Mouse (Mus musculus): ENCODE measurements around the gene Akr1cl. TPM values are rescaled to one million over a fixed set of nuclear protein-coding genes. Genes with fewer than 3 reads are reported as not detected.

The Akr1cl gene
- polyA plus RNA-seq, 1 experiment from 2014 or later = 0.72 TPM

- no peak for DNase-seq (ENCODE audit: low spot score)
These were observed 39.4 kb downstream of the Akr1cl start for GRCm38 (mm10) chr1:64993206-64993605.

- no peak for DNase-seq (ENCODE audit: low spot score)
These were observed 44.4 kb downstream of the Akr1cl start for GRCm38 (mm10) chr1:64988176-64988575.

GRCm38 (mm10) chr1:64986120-64986519, 46.4 kb downstream of the Akr1cl start:
- peak; percentile 75 for DNase-seq (ENCODE audit: low spot score)

- no peak for DNase-seq (ENCODE audit: low spot score)
These were observed 49.3 kb downstream of the Akr1cl start for GRCm38 (mm10) chr1:64983247-64983646.

GRCm38 (mm10) chr1:64978321-64978799, 54.2 kb downstream of the Akr1cl start:
- DNase-seq (ENCODE audit: low spot score) = no peak

GRCm38 (mm10) chr1:64975346-64975745, 57.2 kb downstream of the Akr1cl start:
- no peak for DNase-seq (ENCODE audit: low spot score)

- DNase-seq (ENCODE audit: low spot score) = peak; percentile 59
These were observed 61.9 kb downstream of the Akr1cl start for GRCm38 (mm10) chr1:64970685-64971084.

Other genes with a start within 250 kb of the Akr1cl start
- 2.9 and 5.2 TPM in 2 replicates for gene Plekhm3, start 75.9 kb downstream of the Akr1cl start, polyA plus RNA-seq (2015; fragmentation: Nextera tagmentation; extraction: Ambion mirVana)
- not detected in 2 replicates for gene Cryge, start 18.4 kb upstream of the Akr1cl start, polyA plus RNA-seq (2015; fragmentation: Nextera tagmentation; extraction: Ambion mirVana)
- gene Crygd, start 30.7 kb upstream of the Akr1cl start, polyA plus RNA-seq (2015; fragmentation: Nextera tagmentation; extraction: Ambion mirVana) = not detected in 2 replicates
- gene Crygc, start 40.9 kb upstream of the Akr1cl start, polyA plus RNA-seq (2015; fragmentation: Nextera tagmentation; extraction: Ambion mirVana) = 0.36 and 0.37 TPM in 2 replicates
- gene Crygb, start 49.5 kb upstream of the Akr1cl start, polyA plus RNA-seq (2015; fragmentation: Nextera tagmentation; extraction: Ambion mirVana) = not detected in 2 replicates
- gene Cryga, start 70.6 kb upstream of the Akr1cl start, polyA plus RNA-seq (2015; fragmentation: Nextera tagmentation; extraction: Ambion mirVana) = not detected in 2 replicates
- gene Gm28845, start 86.8 kb upstream of the Akr1cl start, polyA plus RNA-seq (2015; fragmentation: Nextera tagmentation; extraction: Ambion mirVana) = not detected in 2 replicates
- 2.3 TPM in 2 replicates for gene D630023F18Rik, start 90.5 kb upstream of the Akr1cl start, polyA plus RNA-seq (2015; fragmentation: Nextera tagmentation; extraction: Ambion mirVana)
- gene Idh1, start 153.7 kb upstream of the Akr1cl start, polyA plus RNA-seq (2015; fragmentation: Nextera tagmentation; extraction: Ambion mirVana) = 55.7 and 57.0 TPM in 2 replicates
- 9.1 and 12.9 TPM in 2 replicates for gene Pikfyve, start 153.9 kb upstream of the Akr1cl start, polyA plus RNA-seq (2015; fragmentation: Nextera tagmentation; extraction: Ambion mirVana)
- 0.05 TPM in 1 of 2 replicates, not detected in the other for gene Pth2r, start 249.3 kb upstream of the Akr1cl start, polyA plus RNA-seq (2015; fragmentation: Nextera tagmentation; extraction: Ambion mirVana)